Mouse (Mus musculus) embryonic facial prominence, embryonic 15.5 days (tissue): ENCODE results near the gene Fgfrl1. TPM values are rescaled to one million over a fixed set of nuclear protein-coding genes. Genes with fewer than 3 reads are reported as not detected.

Source experiments
- ATAC-seq: fragments of 200-750 bp; cut with Nextera tagmentation; 2 replicates; pipeline ENCODE4 v1.8.0; 2017; ENCODE audit warnings: low read depth, moderate TSS enrichment; ENCODE audit not compliant: insufficient number of reproducible peaks, low FRiP score, low TSS enrichment
- H3K27ac ChIP-seq: fragments of 300-500 bp; sonication (generic); replicated peaks from 2 replicates; pipeline ENCODE4 v1.5.1; 2015; ENCODE audit warnings: mild to moderate bottlenecking, inconsistent platforms
- H3K27me3 ChIP-seq: fragments of 300-500 bp; sonication (generic); 2 replicates; pipeline ENCODE4 v1.6.1; 2015; ENCODE audit warnings: inconsistent platforms
- H3K36me3 ChIP-seq: fragments of 300-500 bp; sonication (generic); 2 replicates; pipeline ENCODE4 v1.6.1; 2015; ENCODE audit warnings: mild to moderate bottlenecking, inconsistent platforms
- H3K4me1 ChIP-seq: fragments of 300-500 bp; sonication (generic); 2 replicates; pipeline ENCODE4 v1.6.1; 2015; ENCODE audit warnings: inconsistent platforms
- H3K4me2 ChIP-seq: fragments of 300-500 bp; sonication (generic); replicated peaks from 2 replicates; pipeline ENCODE4 v1.6.1; 2015; ENCODE audit warnings: mild to moderate bottlenecking, inconsistent platforms
- H3K4me3 ChIP-seq: fragments of 300-500 bp; sonication (generic); replicated peaks from 2 replicates; pipeline ENCODE4 v1.5.1; 2015; ENCODE audit warnings: mild to moderate bottlenecking, inconsistent platforms
- H3K9ac ChIP-seq: fragments of 300-500 bp; sonication (generic); 2 replicates; pipeline ENCODE4 v1.6.1; 2015; ENCODE audit warnings: inconsistent platforms
- H3K9me3 ChIP-seq: fragments of 300-500 bp; sonication (generic); replicated peaks from 2 replicates; pipeline ENCODE4 v1.6.1; 2016; ENCODE audit warnings: inconsistent platforms
- WGBS: fragments of 180-500 bp; shearing (Covaris S2); methylation state at CpG from one replicate; pipeline ENCODE4 v1.1.7; 2015; 5-methylcytosine and 5-hydroxymethylcytosine counted together
- polyA plus RNA-seq: library from polyadenylated mRNA; unstranded; fragments of >200 nt; fragmentation: Nextera tagmentation; extraction: Ambion mirVana; gene quantifications from 2 replicates; pipeline ENCODE4 v1.2.1, GENCODE M21; 2015

Gene Fgfrl1
- polyA plus RNA-seq, 1 experiment from 2014 or later = 29.4 TPM

- Histone ChIP-seq H3K27ac (no peak overlapping the region), H3K4me3 (no peak overlapping the region), H3K9ac (no peak overlapping the region), H3K36me3 (no peaks in the 10 kb centered on the region), H3K4me1 (peaks cover 16% of the 10 kb centered on the region), H3K4me2 (no peak overlapping the region), H3K9me3 (no peaks in the 10 kb centered on the region), H3K27me3 (no peaks in the 10 kb centered on the region)
- WGBS = 42% methylated on average over 3 of the region's 3 CpGs
- no peak for ATAC-seq
Measured at GRCm38 (mm10) chr5:108679909-108680308, 12.3 kb upstream of the Fgfrl1 start.

DNA sequence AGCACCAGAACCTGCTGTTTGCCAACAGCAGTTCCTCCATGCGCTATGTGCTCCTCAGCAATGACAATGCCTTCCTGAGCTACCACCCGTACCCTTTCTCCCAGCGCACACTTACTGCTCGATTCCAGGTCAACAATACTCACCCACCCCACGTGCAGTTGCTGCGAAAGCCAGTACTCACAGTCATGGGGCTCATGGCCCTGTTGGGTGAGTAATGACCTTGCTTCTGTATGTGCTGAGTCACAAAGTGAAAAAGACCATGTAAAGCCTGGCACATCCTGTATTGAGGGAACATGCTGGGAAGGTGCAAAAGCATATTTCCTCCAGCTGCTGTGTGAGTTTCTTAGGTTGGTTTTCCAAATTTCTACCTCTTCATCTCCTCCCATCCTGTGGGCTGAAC lies 11.3 kb upstream of the Fgfrl1 start:
- peaks cover 16% of the 10 kb centered on the region for H3K4me1 ChIP-seq
- H3K27ac ChIP-seq = no peak overlapping the region
- no peak overlapping the region for H3K4me2 ChIP-seq
- H3K27me3 ChIP-seq = no peaks in the 10 kb centered on the region
- ATAC-seq = no peak
- WGBS = 90% methylated on average over 6 of the region's 6 CpGs
- H3K36me3 ChIP-seq = no peaks in the 10 kb centered on the region
- no peak overlapping the region for H3K9ac ChIP-seq
- no peak overlapping the region for H3K4me3 ChIP-seq
- no peaks in the 10 kb centered on the region for H3K9me3 ChIP-seq

GRCm38 (mm10) chr5:108689091-108689490 lies 3.1 kb upstream of the Fgfrl1 start:
- H3K36me3 ChIP-seq = no peaks in the 10 kb centered on the region
- peaks cover 19% of the 10 kb centered on the region for H3K4me1 ChIP-seq
- no peak overlapping the region for H3K4me3 ChIP-seq
- H3K27me3 ChIP-seq = no peaks in the 10 kb centered on the region
- H3K9me3 ChIP-seq = no peaks in the 10 kb centered on the region
- whole genome bisulfite sequencing = 69% methylated on average over 5 of the region's 5 CpGs
- H3K9ac ChIP-seq = no peak overlapping the region
- H3K27ac ChIP-seq = no peak overlapping the region
- ATAC-seq = no peak
- H3K4me2 ChIP-seq = no peak overlapping the region

DNA sequence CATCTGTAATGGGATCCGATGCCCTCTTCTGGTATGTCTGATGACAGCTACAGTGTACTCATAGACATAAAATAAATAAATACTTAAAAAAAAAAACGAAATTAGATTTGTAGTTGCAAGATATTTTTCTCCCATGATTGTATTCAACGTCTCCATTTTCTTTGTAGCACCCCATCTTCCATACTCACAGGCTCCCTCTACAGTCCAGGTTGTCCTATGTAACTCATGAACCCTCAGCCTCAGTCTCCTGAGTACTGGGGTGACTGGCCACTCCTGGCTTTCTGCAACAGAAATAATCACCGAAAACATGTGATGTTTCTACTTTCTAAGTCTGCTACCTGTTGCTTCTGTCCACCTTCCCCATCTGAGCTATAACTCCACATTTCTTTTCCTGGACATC lies 1.0 kb upstream of the Fgfrl1 start:
- no peak for ATAC-seq
- no peak overlapping the region for H3K4me3 ChIP-seq
- no peak overlapping the region for H3K27ac ChIP-seq
- H3K9me3 ChIP-seq = no peaks in the 10 kb centered on the region
- H3K27me3 ChIP-seq = no peaks in the 10 kb centered on the region
- H3K4me2 ChIP-seq = no peak overlapping the region
- H3K36me3 ChIP-seq = peaks cover 3% of the 10 kb centered on the region; the same call in 1 of the 2 replicates
- H3K4me1 ChIP-seq = peaks cover 34% of the 10 kb centered on the region
- WGBS = 70% methylated on average over 4 of the region's 4 CpGs
- no peak overlapping the region for H3K9ac ChIP-seq

GRCm38 (mm10) chr5:108693872-108694288 lies 1.7 kb downstream of the Fgfrl1 start:
- peaks cover 50% of the 10 kb centered on the region for H3K4me1 ChIP-seq
- WGBS = under 1% methylated on average over 39 of the region's 43 CpGs

DNA sequence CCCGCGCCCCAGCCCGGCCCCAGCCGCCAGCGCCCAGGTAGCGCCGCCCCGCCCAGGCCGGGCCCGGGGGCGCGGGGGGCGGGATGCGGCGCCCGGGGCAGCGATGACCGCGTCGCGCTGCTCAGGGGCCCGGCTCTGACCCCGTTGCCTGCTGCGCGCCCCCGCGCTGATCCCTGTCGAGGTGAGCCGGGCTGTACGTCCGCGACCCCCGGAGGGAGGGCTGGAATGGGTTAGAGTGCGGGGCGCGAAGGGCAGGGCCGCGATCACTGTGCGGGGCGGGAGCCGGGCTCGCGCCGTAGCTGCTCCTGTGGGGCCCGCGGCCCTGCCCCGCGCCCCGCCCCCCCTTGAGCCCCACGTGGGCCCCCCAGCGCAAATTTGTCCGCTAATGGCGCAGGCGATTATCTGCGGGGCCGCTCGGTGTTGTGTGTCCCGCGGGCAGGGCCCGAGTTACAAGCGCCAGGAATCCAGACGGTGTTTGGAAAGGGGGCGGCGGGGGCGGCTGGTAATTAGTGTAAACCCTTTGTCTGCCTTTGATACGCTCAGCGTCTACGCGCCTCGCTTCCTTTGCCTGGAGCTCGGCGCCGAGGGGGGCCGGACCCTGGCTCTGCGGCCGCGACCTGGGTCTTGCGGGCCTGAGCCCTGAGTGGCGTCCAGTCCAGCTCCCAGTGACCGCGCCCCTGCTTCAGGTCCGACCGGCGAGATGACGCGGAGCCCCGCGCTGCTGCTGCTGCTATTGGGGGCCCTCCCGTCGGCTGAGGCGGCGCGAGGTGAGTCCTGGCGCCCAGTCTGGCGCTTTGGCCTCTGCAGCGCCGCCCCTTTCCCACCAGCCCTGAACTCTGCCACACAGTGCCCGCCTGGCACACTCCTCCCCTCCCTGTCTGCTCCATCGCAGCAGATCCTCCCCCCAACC lies 2.4 kb downstream of the Fgfrl1 start:
- ATAC-seq = peak; percentile 41
- peak overlapping the region; percentile 58 for H3K27ac ChIP-seq
- peak overlapping the region; percentile 84 for H3K4me3 ChIP-seq
- no peaks in the 10 kb centered on the region for H3K27me3 ChIP-seq
- H3K9ac ChIP-seq = peak overlapping the region; percentile 69
- H3K4me2 ChIP-seq = peak overlapping the region; percentile 83
- 1% methylated on average over 97 of the region's 99 CpGs for WGBS
- H3K36me3 ChIP-seq = peaks cover 3% of the 10 kb centered on the region; the same call in 1 of the 2 replicates
- peaks cover 54% of the 10 kb centered on the region for H3K4me1 ChIP-seq
- H3K9me3 ChIP-seq = no peaks in the 10 kb centered on the region

More at GRCm38 (mm10) chr5:108693872-108694288, 1.7 kb downstream of the Fgfrl1 start:
- Histone ChIP-seq H3K9me3 (no peaks in the 10 kb centered on the region), H3K27ac (no peak overlapping the region), H3K36me3 (peaks cover 3% of the 10 kb centered on the region; the same call in 1 of the 2 replicates), H3K27me3 (no peaks in the 10 kb centered on the region), H3K4me2 (peak overlapping the region; percentile 83), H3K9ac (peak overlapping the region; percentile 69), H3K4me3 (peak overlapping the region; percentile 84)
- ATAC-seq = peak; percentile 92

DNA sequence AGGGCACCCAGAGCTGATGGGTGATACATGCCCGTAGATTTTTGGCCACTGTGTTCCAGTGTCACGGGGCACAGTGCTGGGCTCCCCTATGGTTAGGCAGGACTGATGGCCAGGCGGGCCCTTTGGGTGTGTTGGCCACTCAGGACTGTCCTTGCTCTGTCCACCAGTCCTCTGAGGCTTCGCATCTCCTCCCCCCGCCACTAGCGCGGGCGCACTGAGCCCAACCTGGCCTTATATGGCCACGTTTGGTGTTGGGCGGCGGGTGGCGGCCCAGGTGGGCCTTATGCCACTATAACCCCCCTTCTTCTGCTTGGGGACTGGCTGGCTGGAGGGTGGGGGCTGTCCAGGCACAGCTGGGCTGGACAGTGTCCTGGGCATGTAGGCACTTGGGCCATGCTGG lies 3.7 kb downstream of the Fgfrl1 start:
- Histone ChIP-seq H3K36me3 (peaks cover 3% of the 10 kb centered on the region; the same call in 1 of the 2 replicates), H3K27me3 (no peaks in the 10 kb centered on the region), H3K27ac (no peak overlapping the region), H3K9ac (no peak overlapping the region), H3K4me1 (peaks cover 54% of the 10 kb centered on the region), H3K4me3 (no peak overlapping the region), H3K9me3 (no peaks in the 10 kb centered on the region), H3K4me2 (no peak overlapping the region)
- 90% methylated on average over 12 of the region's 12 CpGs for WGBS
- ATAC-seq = no peak

DNA sequence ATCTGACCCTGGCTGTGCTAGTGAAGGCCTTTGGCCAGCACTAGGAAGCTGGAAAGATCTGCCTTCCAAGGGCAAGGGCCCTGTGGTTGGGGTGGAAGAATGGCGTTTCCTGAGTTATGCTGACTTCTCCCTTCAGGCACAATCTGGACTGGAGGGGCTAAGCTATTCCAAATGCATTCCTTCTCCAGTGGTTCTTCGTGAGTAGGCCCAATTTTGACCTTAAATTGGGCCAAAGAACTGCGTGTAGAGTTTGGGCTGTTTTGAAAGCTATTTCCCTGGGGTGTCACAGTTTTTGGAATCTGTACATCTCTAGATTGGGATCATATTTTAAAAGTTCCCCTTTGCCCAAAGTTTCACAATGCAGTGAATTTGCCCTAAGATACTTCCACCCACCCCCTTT lies 4.4 kb downstream of the Fgfrl1 start:
- H3K36me3 ChIP-seq = peaks cover 3% of the 10 kb centered on the region; the same call in 1 of the 2 replicates
- ATAC-seq = no peak
- WGBS = 63% methylated on average over 3 of the region's 3 CpGs
- H3K4me1 ChIP-seq = peaks cover 53% of the 10 kb centered on the region
- no peak overlapping the region for H3K9ac ChIP-seq
- no peaks in the 10 kb centered on the region for H3K9me3 ChIP-seq
- no peak overlapping the region for H3K27ac ChIP-seq
- H3K4me3 ChIP-seq = no peak overlapping the region
- H3K4me2 ChIP-seq = no peak overlapping the region
- H3K27me3 ChIP-seq = no peaks in the 10 kb centered on the region

- Histone ChIP-seq H3K36me3 (peaks cover 3% of the 10 kb centered on the region; the same call in 1 of the 2 replicates), H3K27me3 (no peaks in the 10 kb centered on the region), H3K4me3 (no peak overlapping the region), H3K9me3 (no peaks in the 10 kb centered on the region), H3K4me1 (peaks cover 45% of the 10 kb centered on the region), H3K9ac (no peak overlapping the region), H3K27ac (no peak overlapping the region; the same call in 1 of the 2 replicates), H3K4me2 (no peak overlapping the region)
- 40% methylated on average over 4 of the region's 4 CpGs for WGBS
- ATAC-seq = no peak
Measured at GRCm38 (mm10) chr5:108697341-108697753, 5.2 kb downstream of the Fgfrl1 start.

DNA sequence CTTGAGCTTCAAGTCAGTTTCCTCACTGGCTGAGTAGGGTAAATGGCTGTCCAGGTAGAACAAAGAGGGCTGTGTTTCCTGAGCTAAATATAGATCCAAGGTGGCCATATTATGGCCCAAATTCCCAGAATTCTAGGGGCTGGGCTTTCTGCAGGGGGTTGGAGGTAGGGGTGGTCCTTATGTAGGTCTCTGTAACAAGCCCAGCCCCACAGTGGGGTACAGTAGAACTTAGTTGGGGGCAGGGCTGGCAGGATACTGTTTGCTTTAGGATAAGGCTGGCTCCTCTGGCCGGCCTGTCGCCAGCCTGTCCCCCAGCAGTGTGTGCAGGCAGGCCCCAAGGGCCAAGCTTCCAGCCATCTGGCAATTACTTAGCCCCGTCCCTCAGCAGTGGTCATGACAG lies 8.2 kb downstream of the Fgfrl1 start:
- H3K36me3 ChIP-seq = peaks cover 12% of the 10 kb centered on the region
- ATAC-seq = no peak
- 21% methylated on average over 3 of the region's 3 CpGs for WGBS
- H3K4me1 ChIP-seq = peaks cover 27% of the 10 kb centered on the region
- H3K9ac ChIP-seq = no peak overlapping the region
- no peak overlapping the region for H3K4me3 ChIP-seq
- no peaks in the 10 kb centered on the region for H3K27me3 ChIP-seq
- H3K4me2 ChIP-seq = no peak overlapping the region
- H3K9me3 ChIP-seq = no peaks in the 10 kb centered on the region
- no peak overlapping the region for H3K27ac ChIP-seq

DNA sequence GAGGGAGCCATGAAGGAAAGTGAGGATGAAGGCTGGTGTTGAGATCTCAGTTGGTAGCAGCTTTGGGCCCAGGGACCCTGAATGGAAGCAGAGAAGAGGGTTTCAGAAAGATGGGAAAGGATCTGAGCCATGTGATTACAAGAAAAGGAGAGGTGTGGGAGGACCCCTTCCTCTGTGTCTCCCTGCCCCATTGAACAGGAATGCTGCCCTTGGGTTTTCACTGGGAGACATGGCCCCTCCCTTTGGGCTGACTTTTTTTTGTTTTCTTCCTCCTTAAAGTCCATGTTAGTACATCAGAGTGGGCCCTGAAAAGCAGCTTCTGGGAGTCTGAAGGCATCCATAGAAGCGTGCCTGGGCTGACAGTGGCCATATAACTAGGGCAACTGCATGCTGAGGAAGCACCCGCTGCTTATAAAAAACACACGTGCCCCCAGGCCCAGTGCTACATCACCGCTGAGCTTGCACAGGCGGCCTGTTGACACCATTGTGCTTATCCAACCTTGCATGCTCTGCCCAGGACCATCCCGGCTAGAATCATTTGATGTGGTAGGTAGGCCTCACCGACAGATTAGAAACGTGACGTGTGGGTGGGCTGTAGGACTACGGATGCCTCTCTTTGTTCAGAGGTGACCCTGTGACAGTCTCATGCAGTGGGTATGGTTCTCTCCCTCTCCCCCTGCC lies 9.3 kb downstream of the Fgfrl1 start:
- Histone ChIP-seq H3K27me3 (no peaks in the 10 kb centered on the region), H3K4me2 (no peak overlapping the region), H3K36me3 (peaks cover 21% of the 10 kb centered on the region), H3K9ac (no peak overlapping the region), H3K4me1 (peaks cover 17% of the 10 kb centered on the region), H3K9me3 (no peaks in the 10 kb centered on the region), H3K27ac (no peak overlapping the region), H3K4me3 (no peak overlapping the region)
- 59% methylated on average over 10 of the region's 10 CpGs for WGBS
- ATAC-seq = no peak
